Mouse (Mus musculus): ENCODE data around the gene Morc1.

DNA sequence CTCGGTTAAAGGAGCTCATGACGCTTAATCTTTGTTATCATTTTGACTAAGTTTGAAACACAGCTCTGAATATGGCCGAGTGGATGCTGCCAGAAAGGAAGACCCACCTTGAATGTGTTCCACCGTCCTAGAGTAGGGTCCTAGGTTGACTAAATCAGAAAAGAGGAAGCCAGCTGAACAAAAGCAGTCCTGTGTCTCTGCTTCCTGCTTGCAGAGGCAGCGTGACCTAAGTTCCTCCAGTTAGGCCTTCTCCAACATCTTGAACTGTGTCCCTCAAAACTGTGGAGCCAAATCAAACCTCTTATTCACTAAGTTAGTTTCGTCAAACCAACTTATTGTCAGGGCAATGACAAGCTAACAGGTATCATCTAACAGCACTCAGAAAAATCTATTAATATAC lies 201.3 kb downstream of the Morc1 start:
- no peak for TF ChIP-seq POLR2A (IDR thresholded peaks at IDR 0.05; ENCODE audit: low read depth, low read length)
- TF ChIP-seq MAX (IDR thresholded peaks at IDR 0.05; ENCODE audit: low read length) = no peak
- TF ChIP-seq CHD2 (IDR thresholded peaks at IDR 0.05; ENCODE audit: low read length) = no peak
- TF ChIP-seq CTCF (conservative IDR thresholded peaks at IDR 0.05 in 1 of 2, IDR thresholded peaks at IDR 0.05 in 1 of 2; ENCODE audit: low read depth in 2 of 2, low read length in 2 of 2) = no peak
- TF ChIP-seq RCOR1 (conservative IDR thresholded peaks at IDR 0.05; ENCODE audit: low read depth, low read length) = no peak
- no peak for TF ChIP-seq EP300 (IDR thresholded peaks at IDR 0.05; ENCODE audit: low read length)
